Mouse (Mus musculus): Measurements from ENCODE around the gene Mphosph9.
"Not testable (repeated sequence)": the region's sequence is repeated elsewhere in the genome, so short reads cannot be mapped to it uniquely, and the experiment has no call there.

The Mphosph9 gene

GRCm38 (mm10) chr5:124327510-124328364, at the start of gene Mphosph9, which contains the start of gene 2810006K23Rik:
Mphosph9 (minus strand) TSS chr5:124327972.
2810006K23Rik (plus strand) TSS chr5:124328089.
- DNase-seq = peak; percentile 99 to 100

GRCm38 (mm10) chr5:124377149-124377548, 49.4 kb upstream of the Mphosph9 start:
- no peak for DNase-seq

- no peak for DNase-seq
These were observed 48.6 kb upstream of the Mphosph9 start for GRCm38 (mm10) chr5:124376401-124376800.

- no peak for DNase-seq
These were observed 46.5 kb upstream of the Mphosph9 start for GRCm38 (mm10) chr5:124374298-124374697.

GRCm38 (mm10) chr5:124366721-124367120, 38.9 kb upstream of the Mphosph9 start:
- DNase-seq = peak; percentile 80 to 81

- no peak for DNase-seq
These were observed 38.0 kb upstream of the Mphosph9 start for GRCm38 (mm10) chr5:124365754-124366153.

GRCm38 (mm10) chr5:124364173-124364918, 36.6 kb upstream of the Mphosph9 start:
- DNase-seq = no peak

- DNase-seq = not testable (repeated sequence)
These were observed 35.2 kb upstream of the Mphosph9 start, which contains the start of gene Cdk2ap1 for GRCm38 (mm10) chr5:124362982-124363381. Cdk2ap1 (minus strand) TSS chr5:124363082.

- no peak for DNase-seq
These were observed 31.9 kb upstream of the Mphosph9 start for GRCm38 (mm10) chr5:124359641-124360040.

GRCm38 (mm10) chr5:124356695-124357094, 28.9 kb upstream of the Mphosph9 start:
- DNase-seq = no peak

- no peak for DNase-seq
These were observed 27.7 kb upstream of the Mphosph9 start for GRCm38 (mm10) chr5:124355425-124355959.

- peak; percentile 42 to 68 for DNase-seq
These were observed 27.0 kb upstream of the Mphosph9 start for GRCm38 (mm10) chr5:124354574-124355424.

GRCm38 (mm10) chr5:124353726-124354547, 26.2 kb upstream of the Mphosph9 start:
- DNase-seq = peak; percentile 54 to 78

- peak in 1 of 2 experiments; percentile 60 for DNase-seq
These were observed 25.4 kb upstream of the Mphosph9 start for GRCm38 (mm10) chr5:124353011-124353725.

- peak; percentile 74 to 90 for DNase-seq
These were observed 24.6 kb upstream of the Mphosph9 start for GRCm38 (mm10) chr5:124352141-124352920.

- DNase-seq = no peak
These were observed 23.8 kb upstream of the Mphosph9 start for GRCm38 (mm10) chr5:124351604-124352003.

- peak; percentile 52 to 84 for DNase-seq
These were observed 23.4 kb upstream of the Mphosph9 start for GRCm38 (mm10) chr5:124351111-124351560.

GRCm38 (mm10) chr5:124350350-124350749, 22.6 kb upstream of the Mphosph9 start:
- DNase-seq = no peak

- DNase-seq = no peak
These were observed 21.4 kb upstream of the Mphosph9 start for GRCm38 (mm10) chr5:124349196-124349595.

- no peak for DNase-seq
These were observed 15.1 kb upstream of the Mphosph9 start for GRCm38 (mm10) chr5:124342897-124343296.
